Mouse (Mus musculus) forebrain, embryonic 14.5 days (tissue): ENCODE measurements around the gene Olfr1496. TPM values are rescaled to one million over a fixed set of nuclear protein-coding genes. Genes with fewer than 3 reads are reported as not detected.

Source experiments
- ATAC-seq: fragments of 200-750 bp; cut with Nextera tagmentation; 2 replicates; pipeline ENCODE4 v1.8.0; 2017; ENCODE audit warnings: mild to moderate bottlenecking, moderate library complexity
- DNase-seq: peaks from one replicate; pipeline ENCODE4 v3.0.0-alpha.2; 2015; ENCODE audit warnings: low spot score
- H3K27ac ChIP-seq: fragments of 300-500 bp; sonication (generic); 2 replicates; pipeline ENCODE4 v1.5.1; 2014; ENCODE audit warnings: low read depth, mild to moderate bottlenecking, control low read depth, low read length, moderate library complexity
- H3K27me3 ChIP-seq: fragments of 300-500 bp; sonication (generic); replicated peaks from 2 replicates; pipeline ENCODE4 v1.6.1; 2014; ENCODE audit warnings: low read length, control low read depth, mixed read lengths; ENCODE audit not compliant: control insufficient read depth, insufficient read depth
- H3K36me3 ChIP-seq: fragments of 300-500 bp; sonication (generic); 2 replicates; pipeline ENCODE4 v1.6.1; 2014; ENCODE audit warnings: low read length, control low read depth; ENCODE audit not compliant: control insufficient read depth, insufficient read depth
- H3K4me1 ChIP-seq: fragments of 300-500 bp; sonication (generic); 2 replicates; pipeline ENCODE4 v1.6.1; 2014; ENCODE audit warnings: antibody characterized with exemption, low read length, control low read depth; ENCODE audit not compliant: control insufficient read depth, insufficient read depth
- H3K4me2 ChIP-seq: fragments of 300-500 bp; sonication (generic); 2 replicates; pipeline ENCODE4 v1.6.1; 2014; ENCODE audit warnings: mild to moderate bottlenecking, control low read depth, low read length
- H3K4me3 ChIP-seq: fragments of 300-500 bp; sonication (generic); 2 replicates; pipeline ENCODE4 v1.5.1; 2014; ENCODE audit warnings: low read depth, low read length, control low read depth
- H3K9ac ChIP-seq: fragments of 300-500 bp; sonication (generic); 2 replicates; pipeline ENCODE4 v1.6.1; 2014; ENCODE audit warnings: mild to moderate bottlenecking, low read length, control low read depth, moderate library complexity
- H3K9me3 ChIP-seq: fragments of 300-500 bp; sonication (generic); replicated peaks from 2 replicates; pipeline ENCODE4 v1.6.1; 2016; ENCODE audit warnings: low read length, control low read depth, mixed read lengths; ENCODE audit not compliant: control insufficient read depth
- WGBS: fragments of 180-500 bp; shearing (Covaris S2); extraction: QIAGEN DNeasy Blood & Tissue Kit; methylation state at CpG from one replicate; pipeline ENCODE4 v1.1.7; 2014; 5-methylcytosine and 5-hydroxymethylcytosine counted together
- polyA plus RNA-seq: library from polyadenylated mRNA; unstranded; fragments of >200 nt; fragmentation: Nextera tagmentation; extraction: Ambion mirVana; gene quantifications from 2 replicates; pipeline ENCODE4 v1.2.1, GENCODE M21; 2014

Olfr1496 gene
- polyA plus RNA-seq, 1 experiment from 2014 or later = not detected

- Histone ChIP-seq H3K4me1 (no peaks in the 10 kb centered on the region), H3K9ac (no peak within 1 kb of the TSS), H3K9me3 (no peaks in the 10 kb centered on the region), H3K4me2 (no peak within 1 kb of the TSS), H3K27ac (no peak within 1 kb of the TSS), H3K36me3 (no peaks in the 10 kb centered on the region), H3K4me3 (no peak within 1 kb of the TSS), H3K27me3 (no peaks in the 10 kb centered on the region)
- no peak for DNase-seq
- ATAC-seq = no peak
These were observed 41.7 kb downstream of the Olfr1496 start, which contains the start of gene Olfr1499 for GRCm38 (mm10) chr19:13819347-13819746. Olfr1499 (minus strand) TSS chr19:13819447.

GRCm38 (mm10) chr19:13820847-13821246, 43.2 kb downstream of the Olfr1496 start:
- DNase-seq (no peak), ATAC-seq (no peak)
- H3K4me2 ChIP-seq = no peak overlapping the region
- no peaks in the 10 kb centered on the region for H3K27me3 ChIP-seq
- no peak overlapping the region for H3K4me3 ChIP-seq
- no peaks in the 10 kb centered on the region for H3K9me3 ChIP-seq
- H3K36me3 ChIP-seq = no peaks in the 10 kb centered on the region
- WGBS = 65% methylated on average over 5 of the region's 5 CpGs
- no peak overlapping the region for H3K27ac ChIP-seq
- H3K9ac ChIP-seq = no peak overlapping the region
- H3K4me1 ChIP-seq = no peaks in the 10 kb centered on the region

DNA sequence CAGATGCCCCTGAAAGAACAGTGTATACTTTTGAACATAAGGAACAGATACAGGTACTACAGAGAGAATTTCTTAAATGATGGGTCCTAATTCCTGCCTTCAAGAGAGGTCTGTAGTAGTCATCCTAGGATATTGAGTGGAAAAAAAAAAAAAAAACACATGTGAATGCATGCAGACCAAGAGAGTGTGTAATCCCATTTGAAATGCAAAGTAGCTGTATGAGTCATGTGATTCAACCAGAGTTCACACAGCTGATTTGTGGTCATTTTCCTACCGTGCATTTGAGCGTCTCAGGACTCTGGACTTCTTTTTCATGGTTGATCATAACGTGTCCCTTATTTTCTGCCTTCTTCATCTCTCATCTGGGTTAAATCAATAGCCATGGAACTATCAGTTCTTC, 50.8 kb downstream of the Olfr1496 start:
- no peaks in the 10 kb centered on the region for H3K27me3 ChIP-seq
- H3K4me2 ChIP-seq = no peak overlapping the region
- no peaks in the 10 kb centered on the region for H3K9me3 ChIP-seq
- no peak overlapping the region for H3K9ac ChIP-seq
- DNase-seq (no peak), ATAC-seq (no peak)
- H3K4me1 ChIP-seq = no peaks in the 10 kb centered on the region
- 81% methylated on average over 3 of the region's 3 CpGs for WGBS
- H3K36me3 ChIP-seq = no peaks in the 10 kb centered on the region
- H3K4me3 ChIP-seq = no peak overlapping the region
- H3K27ac ChIP-seq = no peak overlapping the region

DNA sequence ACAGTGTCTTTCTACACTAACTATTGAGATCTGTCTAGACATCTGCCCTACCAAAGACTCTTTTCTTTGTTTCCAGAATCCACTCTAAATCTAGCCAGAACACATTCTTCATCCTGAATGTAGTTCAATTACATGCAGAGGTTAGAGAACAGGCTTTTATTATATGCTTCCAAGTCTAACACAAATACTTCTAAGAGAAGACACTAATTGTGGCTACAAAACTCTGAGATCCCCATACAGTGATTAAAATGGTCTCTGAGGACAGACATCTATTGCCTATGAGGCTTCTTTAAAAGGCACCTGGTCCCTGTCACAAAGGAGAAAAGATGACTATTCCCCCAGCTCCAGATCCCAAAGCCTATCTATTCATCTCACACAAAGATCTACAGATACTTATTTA, 52.7 kb downstream of the Olfr1496 start, which contains the start of gene Olfr1500:
TSS of gene Olfr1500 (minus strand) at position 101 of the 400 bp plus-strand sequence.
- Histone ChIP-seq H3K27me3 (no peaks in the 10 kb centered on the region), H3K27ac (no peak within 1 kb of the TSS), H3K9me3 (no peaks in the 10 kb centered on the region), H3K4me3 (no peak within 1 kb of the TSS), H3K36me3 (no peaks in the 10 kb centered on the region), H3K4me1 (no peaks in the 10 kb centered on the region), H3K4me2 (no peak within 1 kb of the TSS), H3K9ac (no peak within 1 kb of the TSS)
- ATAC-seq (no peak), DNase-seq (no peak)

Other genes with a start within 250 kb of the Olfr1496 start
- not detected in 2 replicates for gene Olfr1480, start 250.0 kb upstream of the Olfr1496 start, polyA plus RNA-seq
- not detected in 2 replicates for gene Olfr1484, start 194.4 kb upstream of the Olfr1496 start, polyA plus RNA-seq
- not detected in 2 replicates for gene Olfr1487, start 160.5 kb upstream of the Olfr1496 start, polyA plus RNA-seq
- gene Olfr1489, start 146.3 kb upstream of the Olfr1496 start, polyA plus RNA-seq = not detected in 2 replicates
- not detected in 2 replicates for gene Olfr1490, start 126.8 kb upstream of the Olfr1496 start, polyA plus RNA-seq
- not detected in 2 replicates for gene Olfr1491, start 80.6 kb upstream of the Olfr1496 start, polyA plus RNA-seq
- gene Olfr1493-ps1, start 54.6 kb upstream of the Olfr1496 start, polyA plus RNA-seq = not detected in 2 replicates
- gene Olfr1494, start 38.1 kb upstream of the Olfr1496 start, polyA plus RNA-seq = not detected in 2 replicates
- gene Olfr1495, start 13.3 kb upstream of the Olfr1496 start, polyA plus RNA-seq = not detected in 2 replicates
- gene Olfr1497, start 20.3 kb downstream of the Olfr1496 start, polyA plus RNA-seq = not detected in 2 replicates
- not detected in 2 replicates for gene Olfr1499, start 41.6 kb downstream of the Olfr1496 start, polyA plus RNA-seq
- not detected in 2 replicates for gene Olfr1500, start 52.6 kb downstream of the Olfr1496 start, polyA plus RNA-seq
- not detected in 2 replicates for gene Olfr1501, start 72.8 kb downstream of the Olfr1496 start, polyA plus RNA-seq
- not detected in 2 replicates for gene Olfr1502, start 83.9 kb downstream of the Olfr1496 start, polyA plus RNA-seq
- not detected in 2 replicates for gene Olfr1504, start 120.0 kb downstream of the Olfr1496 start, polyA plus RNA-seq
- gene Olfr1505, start 135.7 kb downstream of the Olfr1496 start, polyA plus RNA-seq = not detected in 2 replicates